Mouse (Mus musculus) heart, embryonic 15.5 days (tissue): ENCODE data around the gene Igf1. TPM values are rescaled to one million over a fixed set of nuclear protein-coding genes. Genes with fewer than 3 reads are reported as not detected.

Experiments
- ATAC-seq: fragments of 200-750 bp; cut with Nextera tagmentation; replicated peaks from 2 replicates; pipeline ENCODE4 v1.8.0; 2017; ENCODE audit warnings: low read depth, moderate TSS enrichment; ENCODE audit not compliant: insufficient number of reproducible peaks, insufficient read depth, low FRiP score
- H3K27ac ChIP-seq: fragments of 300-500 bp; sonication (generic); 2 replicates; pipeline ENCODE4 v1.5.1; 2015; ENCODE audit warnings: mild to moderate bottlenecking, inconsistent platforms
- H3K27me3 ChIP-seq: fragments of 300-500 bp; sonication (generic); 2 replicates; pipeline ENCODE4 v1.6.1; 2015; ENCODE audit warnings: inconsistent platforms
- H3K36me3 ChIP-seq: fragments of 300-500 bp; sonication (generic); 2 replicates; pipeline ENCODE4 v1.6.1; 2015; ENCODE audit warnings: mild to moderate bottlenecking, inconsistent platforms
- H3K4me1 ChIP-seq: fragments of 300-500 bp; sonication (generic); replicated peaks from 2 replicates; pipeline ENCODE4 v1.6.1; 2015; ENCODE audit warnings: inconsistent platforms
- H3K4me2 ChIP-seq: fragments of 300-500 bp; sonication (generic); 2 replicates; pipeline ENCODE4 v1.6.1; 2015; ENCODE audit warnings: inconsistent platforms, mild to moderate bottlenecking, moderate library complexity
- H3K4me3 ChIP-seq: fragments of 300-500 bp; sonication (generic); 2 replicates; pipeline ENCODE4 v1.5.1; 2015; ENCODE audit warnings: mild to moderate bottlenecking, inconsistent platforms
- H3K9ac ChIP-seq: fragments of 300-500 bp; sonication (generic); 2 replicates; pipeline ENCODE4 v1.6.1; 2015; ENCODE audit warnings: mild to moderate bottlenecking, inconsistent platforms
- H3K9me3 ChIP-seq: fragments of 300-500 bp; sonication (generic); replicated peaks from 2 replicates; pipeline ENCODE4 v1.6.1; 2016; ENCODE audit warnings: inconsistent platforms
- WGBS: fragments of 180-500 bp; shearing (Covaris S2); methylation state at CpG from one replicate; pipeline ENCODE4 v1.1.7; 2015; ENCODE audit warnings: mixed read lengths; 5-methylcytosine and 5-hydroxymethylcytosine counted together
- polyA plus RNA-seq: library from polyadenylated mRNA; unstranded; fragments of >200 nt; fragmentation: Nextera tagmentation; extraction: Ambion mirVana; gene quantifications from 2 replicates; pipeline ENCODE4 v1.2.1, GENCODE M21; 2015

Gene Igf1
- polyA plus RNA-seq, 1 experiment from 2014 or later = 35.2 TPM

- Histone ChIP-seq H3K27ac (peak overlapping the region; percentile 81), H3K4me3 (peak overlapping the region; percentile 60), H3K27me3 (no peaks in the 10 kb centered on the region), H3K9me3 (no peaks in the 10 kb centered on the region), H3K9ac (peak overlapping the region; percentile 61; the same call in 1 of the 2 replicates), H3K4me1 (peaks cover 42% of the 10 kb centered on the region), H3K4me2 (peak overlapping the region; percentile 69), H3K36me3 (0 out of 2 replicates have a peak, but pooled peaks cover 7% of the 10 kb centered on the region)
- 67% methylated on average over 6 of the region's 6 CpGs for WGBS
- no peak for ATAC-seq
Measured at GRCm38 (mm10) chr10:87861104-87861455, 3.0 kb downstream of the Igf1 start.

GRCm38 (mm10) chr10:87862899-87863298 lies 4.8 kb downstream of the Igf1 start:
- peaks cover 31% of the 10 kb centered on the region for H3K4me1 ChIP-seq
- no peaks in the 10 kb centered on the region for H3K27me3 ChIP-seq
- no peaks in the 10 kb centered on the region for H3K9me3 ChIP-seq
- no peak for ATAC-seq
- WGBS = 51% methylated on average over 7 of the region's 7 CpGs
- no peak overlapping the region for H3K4me3 ChIP-seq
- H3K4me2 ChIP-seq = 0 out of 2 replicates have a peak overlapping the region, but pooled peaks have one; percentile 8
- H3K36me3 ChIP-seq = 0 out of 2 replicates have a peak, but pooled peaks cover 7% of the 10 kb centered on the region
- no peak overlapping the region for H3K27ac ChIP-seq
- H3K9ac ChIP-seq = no peak overlapping the region

- Histone ChIP-seq H3K9ac (no peak overlapping the region), H3K4me3 (no peak overlapping the region), H3K36me3 (0 out of 2 replicates have a peak, but pooled peaks cover 7% of the 10 kb centered on the region), H3K4me2 (0 out of 2 replicates have a peak overlapping the region, but pooled peaks have one; percentile 8), H3K27ac (no peak overlapping the region), H3K4me1 (peaks cover 26% of the 10 kb centered on the region), H3K27me3 (no peaks in the 10 kb centered on the region), H3K9me3 (no peaks in the 10 kb centered on the region)
- WGBS = 62% methylated on average over 4 of the region's 4 CpGs
- no peak for ATAC-seq
Measured at GRCm38 (mm10) chr10:87863326-87863725, 5.3 kb downstream of the Igf1 start.

- Histone ChIP-seq H3K27ac (no peak overlapping the region), H3K9ac (no peak overlapping the region), H3K4me3 (no peak overlapping the region), H3K4me2 (no peak overlapping the region), H3K27me3 (no peaks in the 10 kb centered on the region), H3K4me1 (peaks cover 20% of the 10 kb centered on the region), H3K36me3 (0 out of 2 replicates have a peak, but pooled peaks cover 7% of the 10 kb centered on the region), H3K9me3 (no peaks in the 10 kb centered on the region)
- ATAC-seq = no peak
- 84% methylated on average over 9 of the region's 9 CpGs for WGBS
Measured at GRCm38 (mm10) chr10:87865712-87866111, 7.6 kb downstream of the Igf1 start.

GRCm38 (mm10) chr10:87866448-87866847 lies 8.4 kb downstream of the Igf1 start:
- 40% methylated on average over 8 of the region's 8 CpGs for WGBS
- Histone ChIP-seq H3K4me1 (peaks cover 17% of the 10 kb centered on the region), H3K4me3 (no peak overlapping the region), H3K9ac (no peak overlapping the region), H3K4me2 (no peak overlapping the region), H3K27ac (no peak overlapping the region), H3K27me3 (no peaks in the 10 kb centered on the region), H3K36me3 (0 out of 2 replicates have a peak, but pooled peaks cover 7% of the 10 kb centered on the region), H3K9me3 (no peaks in the 10 kb centered on the region)
- no peak for ATAC-seq

- 84% methylated on average over 2 of the region's 2 CpGs for WGBS
- Histone ChIP-seq H3K4me3 (no peak overlapping the region), H3K27ac (no peak overlapping the region), H3K27me3 (no peaks in the 10 kb centered on the region), H3K36me3 (0 out of 2 replicates have a peak, but pooled peaks cover 7% of the 10 kb centered on the region), H3K9me3 (no peaks in the 10 kb centered on the region), H3K9ac (no peak overlapping the region), H3K4me1 (peaks cover 24% of the 10 kb centered on the region), H3K4me2 (no peak overlapping the region)
- ATAC-seq = no peak
Measured at GRCm38 (mm10) chr10:87867217-87867616, 9.2 kb downstream of the Igf1 start.

- Histone ChIP-seq H3K9ac (no peak overlapping the region), H3K4me2 (no peak overlapping the region), H3K9me3 (no peaks in the 10 kb centered on the region), H3K27ac (no peak overlapping the region), H3K4me3 (no peak overlapping the region), H3K36me3 (0 out of 2 replicates have a peak, but pooled peaks cover 7% of the 10 kb centered on the region), H3K27me3 (no peaks in the 10 kb centered on the region), H3K4me1 (peaks cover 28% of the 10 kb centered on the region)
- no peak for ATAC-seq
- WGBS = 82% methylated on average over 4 of the region's 4 CpGs
Measured at GRCm38 (mm10) chr10:87867631-87868030, 9.6 kb downstream of the Igf1 start.

GRCm38 (mm10) chr10:87868349-87869053 lies 10.4 kb downstream of the Igf1 start:
- H3K9me3 ChIP-seq = no peaks in the 10 kb centered on the region
- WGBS = 83% methylated on average over 9 of the region's 9 CpGs
- peaks cover 26% of the 10 kb centered on the region for H3K4me1 ChIP-seq
- 0 out of 2 replicates have a peak, but pooled peaks cover 7% of the 10 kb centered on the region for H3K36me3 ChIP-seq
- H3K4me3 ChIP-seq = no peak overlapping the region
- H3K9ac ChIP-seq = no peak overlapping the region
- H3K27me3 ChIP-seq = no peaks in the 10 kb centered on the region
- ATAC-seq = no peak
- H3K27ac ChIP-seq = no peak overlapping the region
- no peak overlapping the region for H3K4me2 ChIP-seq

- 77% methylated on average over 2 of the region's 2 CpGs for WGBS
- no peak for ATAC-seq
- no peak overlapping the region for H3K4me3 ChIP-seq
- no peak overlapping the region for H3K27ac ChIP-seq
- no peak overlapping the region for H3K9ac ChIP-seq
- no peak overlapping the region for H3K4me2 ChIP-seq
- no peaks in the 10 kb centered on the region for H3K9me3 ChIP-seq
- H3K4me1 ChIP-seq = peaks cover 24% of the 10 kb centered on the region
- 0 out of 2 replicates have a peak, but pooled peaks cover 7% of the 10 kb centered on the region for H3K36me3 ChIP-seq
- no peaks in the 10 kb centered on the region for H3K27me3 ChIP-seq
Measured at GRCm38 (mm10) chr10:87869151-87869550, 11.1 kb downstream of the Igf1 start.

- ATAC-seq = no peak
- Histone ChIP-seq H3K4me2 (no peak overlapping the region), H3K9ac (no peak overlapping the region), H3K4me1 (peaks cover 24% of the 10 kb centered on the region), H3K4me3 (no peak overlapping the region), H3K9me3 (no peaks in the 10 kb centered on the region), H3K36me3 (0 out of 2 replicates have a peak, but pooled peaks cover 5% of the 10 kb centered on the region), H3K27ac (no peak overlapping the region), H3K27me3 (no peaks in the 10 kb centered on the region)
- WGBS = 76% methylated on average over 1 of the region's 1 CpGs
Measured at GRCm38 (mm10) chr10:87869691-87870090, 11.6 kb downstream of the Igf1 start.

- ATAC-seq = peak; percentile 66
- no peaks in the 10 kb centered on the region for H3K27me3 ChIP-seq
- H3K9ac ChIP-seq = no peak overlapping the region
- peak overlapping the region; percentile 75 for H3K27ac ChIP-seq
- H3K9me3 ChIP-seq = no peaks in the 10 kb centered on the region
- peaks cover 19% of the 10 kb centered on the region for H3K4me1 ChIP-seq
- H3K36me3 ChIP-seq = no peaks in the 10 kb centered on the region
- 19% methylated on average over 8 of the region's 8 CpGs for WGBS
- H3K4me2 ChIP-seq = peak overlapping the region; percentile 36
- H3K4me3 ChIP-seq = no peak overlapping the region
Measured at GRCm38 (mm10) chr10:87871863-87872647, 14.0 kb downstream of the Igf1 start.
